Mouse (Mus musculus) heart, embryonic 11.5 days (tissue): ENCODE results near the gene Nelfe. TPM values are rescaled to one million over a fixed set of nuclear protein-coding genes. Genes with fewer than 3 reads are reported as not detected.

Experiments used
- ATAC-seq: fragments of 200-750 bp; cut with Nextera tagmentation; replicated peaks from 2 replicates; pipeline ENCODE4 v1.8.0; 2017; ENCODE audit warnings: moderate library complexity; ENCODE audit not compliant: insufficient number of reproducible peaks, low FRiP score, low TSS enrichment
- H3K27ac ChIP-seq: fragments of 300-500 bp; sonication (generic); 2 replicates; pipeline ENCODE4 v1.5.1; 2014; ENCODE audit warnings: mild to moderate bottlenecking, low read depth, low read length
- H3K27me3 ChIP-seq: fragments of 300-500 bp; sonication (generic); 2 replicates; pipeline ENCODE4 v1.6.1; 2014; ENCODE audit warnings: mild to moderate bottlenecking, low read length, mixed read lengths; ENCODE audit not compliant: control insufficient read depth, insufficient read depth
- H3K36me3 ChIP-seq: fragments of 300-500 bp; sonication (generic); 2 replicates; pipeline ENCODE4 v1.6.1; 2014; ENCODE audit warnings: mild to moderate bottlenecking, low read length, moderate library complexity, mixed read lengths; ENCODE audit not compliant: control insufficient read depth, insufficient read depth
- H3K4me1 ChIP-seq: fragments of 300-500 bp; sonication (generic); 2 replicates; pipeline ENCODE4 v1.6.1; 2014; ENCODE audit warnings: low read length; ENCODE audit not compliant: control insufficient read depth, insufficient read depth
- H3K4me2 ChIP-seq: fragments of 300-500 bp; sonication (generic); 2 replicates; pipeline ENCODE4 v1.6.1; 2014; ENCODE audit warnings: mild to moderate bottlenecking, moderate library complexity
- H3K4me3 ChIP-seq: fragments of 300-500 bp; sonication (generic); 2 replicates; pipeline ENCODE4 v1.5.1; 2014; ENCODE audit warnings: low read depth, low read length
- H3K9ac ChIP-seq: fragments of 300-500 bp; sonication (generic); 2 replicates; pipeline ENCODE4 v1.6.1; 2014; ENCODE audit warnings: mild to moderate bottlenecking, low read depth, low read length, moderate library complexity
- H3K9me3 ChIP-seq: fragments of 300-500 bp; sonication (generic); replicated peaks from 2 replicates; pipeline ENCODE4 v1.6.1; 2016; ENCODE audit warnings: low read length; ENCODE audit not compliant: control insufficient read depth
- WGBS: fragments of 180-500 bp; shearing (Covaris S2); extraction: QIAGEN DNeasy Blood & Tissue Kit; methylation state at CpG from one replicate; pipeline ENCODE4 v1.1.7; 2014; ENCODE audit not compliant: insufficient replicate concordance; 5-methylcytosine and 5-hydroxymethylcytosine counted together
- polyA plus RNA-seq: library from polyadenylated mRNA; unstranded; fragments of >200 nt; fragmentation: Nextera tagmentation; extraction: Ambion mirVana; gene quantifications from 2 replicates; pipeline ENCODE4 v1.2.1, GENCODE M21; 2014

Nelfe gene
- polyA plus RNA-seq, 1 experiment from 2014 or later = 89.9 TPM

GRCm38 (mm10) chr17:34837464-34838324, 12.5 kb upstream of the Nelfe start:
- Histone ChIP-seq H3K27ac (peak overlapping the region; percentile 3), H3K9me3 (no peaks in the 10 kb centered on the region), H3K4me2 (peak overlapping the region; percentile 97), H3K36me3 (peaks cover 18% of the 10 kb centered on the region), H3K4me3 (peak overlapping the region; percentile 72), H3K4me1 (peaks cover 16% of the 10 kb centered on the region), H3K9ac (peak overlapping the region; percentile 76), H3K27me3 (no peaks in the 10 kb centered on the region)
- WGBS = 36% methylated on average over 43 of the region's 43 CpGs
- no peak for ATAC-seq

- Histone ChIP-seq H3K4me1 (peaks cover 16% of the 10 kb centered on the region), H3K27ac (no peak overlapping the region), H3K4me2 (peak overlapping the region; percentile 31; the same call in 1 of the 2 replicates), H3K4me3 (no peak overlapping the region), H3K27me3 (no peaks in the 10 kb centered on the region), H3K9me3 (no peaks in the 10 kb centered on the region), H3K36me3 (peaks cover 20% of the 10 kb centered on the region), H3K9ac (no peak overlapping the region)
- no peak for ATAC-seq
- 85% methylated on average over 7 of the region's 7 CpGs for WGBS
Observed at GRCm38 (mm10) chr17:34838785-34839184, 11.4 kb upstream of the Nelfe start.

GRCm38 (mm10) chr17:34840736-34841307, 9.4 kb upstream of the Nelfe start:
- WGBS = 81% methylated on average over 6 of the region's 6 CpGs
- Histone ChIP-seq H3K36me3 (peaks cover 27% of the 10 kb centered on the region), H3K27ac (peak overlapping the region; percentile 72)

GRCm38 (mm10) chr17:34844884-34845283, 5.3 kb upstream of the Nelfe start:
- no peaks in the 10 kb centered on the region for H3K9me3 ChIP-seq
- H3K4me2 ChIP-seq = no peak overlapping the region
- no peak overlapping the region for H3K27ac ChIP-seq
- H3K36me3 ChIP-seq = peaks cover 32% of the 10 kb centered on the region
- no peak for ATAC-seq
- WGBS = 87% methylated on average over 13 of the region's 13 CpGs
- H3K27me3 ChIP-seq = no peaks in the 10 kb centered on the region
- no peak overlapping the region for H3K4me3 ChIP-seq
- H3K4me1 ChIP-seq = peaks cover 5% of the 10 kb centered on the region
- H3K9ac ChIP-seq = no peak overlapping the region

More at GRCm38 (mm10) chr17:34840736-34841307, 9.4 kb upstream of the Nelfe start:
- ATAC-seq = peak; percentile 71
- Histone ChIP-seq H3K9me3 (no peaks in the 10 kb centered on the region), H3K9ac (no peak overlapping the region), H3K4me2 (peak overlapping the region; percentile 43), H3K27me3 (no peaks in the 10 kb centered on the region), H3K4me1 (peaks cover 14% of the 10 kb centered on the region), H3K4me3 (no peak overlapping the region)

GRCm38 (mm10) chr17:34847192-34847591, 3.0 kb upstream of the Nelfe start:
- Histone ChIP-seq H3K27ac (no peak overlapping the region), H3K4me3 (no peak overlapping the region), H3K4me2 (no peak overlapping the region), H3K27me3 (no peaks in the 10 kb centered on the region), H3K9ac (no peak overlapping the region), H3K4me1 (peaks cover 12% of the 10 kb centered on the region), H3K36me3 (peaks cover 22% of the 10 kb centered on the region), H3K9me3 (no peaks in the 10 kb centered on the region)
- WGBS = 90% methylated on average over 6 of the region's 6 CpGs
- no peak for ATAC-seq

- Histone ChIP-seq H3K4me2 (no peak overlapping the region), H3K27ac (no peak overlapping the region), H3K9ac (no peak overlapping the region), H3K36me3 (peaks cover 25% of the 10 kb centered on the region), H3K4me1 (peaks cover 12% of the 10 kb centered on the region), H3K9me3 (no peaks in the 10 kb centered on the region), H3K27me3 (no peaks in the 10 kb centered on the region), H3K4me3 (no peak overlapping the region)
- ATAC-seq = no peak
- WGBS = 84% methylated on average over 7 of the region's 7 CpGs
Observed at GRCm38 (mm10) chr17:34847615-34848014, 2.6 kb upstream of the Nelfe start.

- H3K36me3 ChIP-seq = peaks cover 36% of the 10 kb centered on the region
- peaks cover 12% of the 10 kb centered on the region for H3K4me1 ChIP-seq
- WGBS = 1% methylated on average over 25 of the region's 25 CpGs
- H3K4me3 ChIP-seq = peak overlapping the region; percentile 96
- 0 out of 2 replicates have a peak, but pooled peaks have one; percentile 5 for ATAC-seq
- H3K9ac ChIP-seq = peak overlapping the region; percentile 90
- H3K4me2 ChIP-seq = peak overlapping the region; percentile 92
- peak overlapping the region; percentile 43; the same call in 1 of the 2 replicates for H3K27ac ChIP-seq
- H3K9me3 ChIP-seq = no peaks in the 10 kb centered on the region
- H3K27me3 ChIP-seq = no peaks in the 10 kb centered on the region
Observed at GRCm38 (mm10) chr17:34850517-34851125, 430 bp downstream of the Nelfe start.

- no peaks in the 10 kb centered on the region for H3K27me3 ChIP-seq
- H3K9me3 ChIP-seq = no peaks in the 10 kb centered on the region
- no peak overlapping the region for H3K27ac ChIP-seq
- WGBS = 78% methylated on average over 8 of the region's 8 CpGs
- H3K4me2 ChIP-seq = no peak overlapping the region
- H3K4me1 ChIP-seq = peaks cover 12% of the 10 kb centered on the region
- H3K4me3 ChIP-seq = no peak overlapping the region
- no peak overlapping the region for H3K9ac ChIP-seq
- no peak for ATAC-seq
- H3K36me3 ChIP-seq = peaks cover 27% of the 10 kb centered on the region; the same call in 1 of the 2 replicates
Observed at GRCm38 (mm10) chr17:34853511-34853910, 3.3 kb downstream of the Nelfe start.
